Mouse (Mus musculus): ENCODE measurements at regions not wholly inside any gene's neighbourhood (a gene's known extent, or its start where the extent isn't known, plus 50 kb on each side); places are given as distances from the start of the nearest gene placed in this dataset.
A peak's percentile ranks its signal among the peaks of the same experiment; 100 is the strongest.

DNA sequence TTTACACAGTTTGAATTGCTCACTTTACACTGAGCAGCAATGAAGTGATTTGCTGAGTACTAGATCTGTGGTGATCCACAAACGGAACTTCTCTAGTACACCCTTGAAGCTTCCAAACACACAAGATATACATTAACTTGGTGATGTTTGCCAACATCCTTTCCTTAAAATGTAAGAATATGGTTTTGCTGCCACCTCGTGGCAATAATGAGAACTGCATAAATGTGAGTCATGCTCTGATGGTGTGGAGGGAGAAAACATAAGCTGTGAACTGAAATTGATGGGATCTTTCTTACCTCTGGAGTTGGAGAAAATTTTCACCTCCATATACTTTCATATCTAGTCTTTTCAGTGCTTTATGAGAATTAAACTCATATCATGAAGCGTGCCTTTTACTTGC lies 51.6 kb downstream of the Bex3 start:
- peak; percentile 66 for DNase-seq (ENCODE audit: low read depth)

DNA sequence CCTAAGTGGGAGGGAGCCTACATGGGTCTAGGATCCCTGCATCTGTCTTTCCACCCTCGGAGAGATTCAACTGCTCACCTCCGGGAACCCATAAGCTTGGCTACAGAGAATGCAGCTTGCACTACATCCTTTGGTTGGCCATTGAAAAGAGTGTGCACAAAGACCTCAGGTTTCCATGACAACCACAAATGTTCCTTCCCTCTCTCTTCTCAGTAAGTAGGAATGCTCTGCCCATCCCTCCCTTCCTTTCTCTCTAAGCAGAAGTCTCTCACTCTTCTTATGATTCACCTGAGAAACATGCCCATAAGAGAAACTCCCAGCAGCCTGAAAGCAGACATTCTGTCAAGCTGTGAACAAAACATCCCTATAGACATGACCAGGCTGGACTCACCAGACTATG lies 95.8 kb downstream of the Bex3 start:
- no peak for DNase-seq (ENCODE audit: low read depth)
